Mouse (Mus musculus) heart, postnatal 10 days (tissue): ENCODE measurements at regions not wholly inside any gene's neighbourhood (a gene's known extent, or its start where the extent isn't known, plus 50 kb on each side); places are given as distances from the start of the nearest gene placed in this dataset.
A peak's percentile ranks its signal among the peaks of the same experiment; 100 is the strongest.
"Not testable (repeated sequence)": the region's sequence is repeated elsewhere in the genome, so short reads cannot be mapped to it uniquely, and the experiment has no call there.

Experiments
- DNase-seq, 2 experiments: peaks; one replicate each; pipeline ENCODE4 v3.0.0; 2021
- intact Hi-C: fragments of 180-260 bp; cut with DNase I; formaldehyde crosslinking; loops from one replicate; pipeline ENCODE4 v1.15.1; 2025

DNA sequence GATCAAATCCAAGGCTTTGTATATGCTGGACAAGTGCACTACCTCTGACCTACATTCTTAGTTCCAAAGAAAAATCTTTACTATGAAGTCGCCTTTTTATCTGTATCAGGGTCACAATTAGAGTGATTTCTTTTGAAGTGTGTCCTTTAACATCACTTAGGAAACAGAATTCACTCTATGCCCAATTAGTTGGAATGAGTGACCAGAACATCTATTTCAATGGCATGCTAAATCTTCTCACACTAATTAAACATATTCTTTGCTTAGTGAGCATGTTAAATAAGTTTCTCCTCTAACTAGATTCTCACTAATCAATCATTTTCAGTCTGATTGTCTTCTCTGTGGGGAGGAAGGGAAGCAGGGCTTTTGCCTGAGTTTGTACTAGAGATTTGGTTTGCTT lies 84.9 kb downstream of the Arl6ip6 start:
- intact Hi-C loops = no loop called here
- no peak for DNase-seq

DNA sequence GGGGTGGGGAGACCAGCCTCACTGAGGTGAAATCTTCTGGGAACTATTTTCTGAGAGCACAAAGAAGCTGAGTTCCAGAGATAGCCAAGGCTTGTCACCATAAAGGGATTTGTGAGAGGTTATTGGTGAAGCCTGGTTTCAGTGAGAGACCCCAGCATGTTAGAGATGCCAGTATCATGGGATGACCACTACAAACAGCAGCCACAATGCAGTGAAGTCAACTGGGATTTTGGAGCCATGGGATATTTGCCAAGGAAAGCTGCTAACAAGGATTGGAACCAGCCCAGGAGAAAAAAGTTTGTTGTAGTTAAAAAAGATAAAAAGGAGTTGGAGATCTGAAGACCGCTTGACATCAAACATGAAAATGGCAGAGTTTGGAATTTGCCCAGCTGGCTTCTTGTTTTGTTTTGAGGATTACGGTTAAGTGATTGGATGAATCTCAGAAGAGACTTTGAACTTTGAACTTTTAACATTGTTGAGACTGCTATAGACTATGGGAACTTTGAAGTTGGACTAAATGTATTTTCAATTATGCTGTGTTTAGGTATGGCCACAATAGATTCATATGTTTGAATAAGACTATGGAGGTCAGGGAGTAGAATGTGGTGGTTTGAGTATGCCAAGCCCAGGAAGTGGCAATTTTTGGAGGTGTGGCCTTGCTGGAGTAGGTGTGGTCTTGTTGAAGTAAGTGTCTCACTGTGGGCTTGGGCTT lies 110.3 kb downstream of the Arl6ip6 start:
- intact Hi-C loops = no loop called here

GRCm38 (mm10) chr2:53330680-53331079 lies 139.2 kb downstream of the Arl6ip6 start:
- DNase-seq = peak; percentile 8 to 41
- intact Hi-C loops = loop anchor here (1.0 kb wide), 1 partner anchor 755 kb away; the partner anchor contains the start of gene Rprm

More for the DNA sequence above, 110.3 kb downstream of the Arl6ip6 start:
- DNase-seq = no peak

DNA sequence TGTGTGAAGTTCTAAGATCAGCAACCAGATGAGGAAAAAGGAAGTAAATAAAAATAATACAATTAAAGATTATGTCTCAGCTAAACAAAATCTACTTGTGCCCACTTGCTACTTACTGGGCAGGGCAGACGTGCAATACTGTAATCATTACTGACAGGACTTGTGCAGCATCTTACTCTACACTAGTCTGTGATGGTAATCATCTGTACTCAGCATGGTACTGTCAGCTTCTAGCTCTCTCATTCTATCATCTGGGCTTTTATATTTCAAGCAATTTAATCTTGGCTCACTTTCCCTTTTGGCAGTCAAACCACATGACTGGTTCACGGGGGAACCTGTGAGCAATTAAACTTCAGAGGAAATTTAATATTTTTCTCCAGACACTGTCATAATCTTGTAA lies 167.5 kb downstream of the Arl6ip6 start:
- no peak for DNase-seq
- intact Hi-C loops = no loop called here

- intact Hi-C loops = no loop called here
- no peak for DNase-seq
These were observed 190.8 kb downstream of the Arl6ip6 start for GRCm38 (mm10) chr2:53382348-53382747.

GRCm38 (mm10) chr2:53384545-53385176 lies 193.1 kb downstream of the Arl6ip6 start:
- DNase-seq = no peak
- intact Hi-C loops = no loop called here

DNA sequence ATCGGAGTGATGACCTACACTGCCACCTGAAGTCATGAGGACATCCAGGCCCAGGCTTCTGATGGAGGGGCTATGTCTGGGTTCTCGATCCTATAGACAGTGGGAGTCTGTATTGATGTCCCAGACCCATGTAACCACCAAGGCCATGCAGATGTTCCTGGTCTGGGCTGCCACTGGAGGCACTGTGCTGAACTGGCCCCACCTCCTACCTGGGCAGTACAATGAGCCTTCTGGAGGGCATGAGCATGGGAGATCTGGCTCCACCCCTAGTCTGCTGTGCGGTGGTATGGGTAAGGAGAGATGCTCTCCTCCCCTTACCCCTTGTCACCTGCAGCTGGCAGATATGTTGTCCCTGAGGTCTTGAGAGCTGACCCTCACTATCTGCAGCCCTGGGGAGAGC lies 197.1 kb downstream of the Arl6ip6 start:
- no peak for DNase-seq
- intact Hi-C loops = no loop called here

DNA sequence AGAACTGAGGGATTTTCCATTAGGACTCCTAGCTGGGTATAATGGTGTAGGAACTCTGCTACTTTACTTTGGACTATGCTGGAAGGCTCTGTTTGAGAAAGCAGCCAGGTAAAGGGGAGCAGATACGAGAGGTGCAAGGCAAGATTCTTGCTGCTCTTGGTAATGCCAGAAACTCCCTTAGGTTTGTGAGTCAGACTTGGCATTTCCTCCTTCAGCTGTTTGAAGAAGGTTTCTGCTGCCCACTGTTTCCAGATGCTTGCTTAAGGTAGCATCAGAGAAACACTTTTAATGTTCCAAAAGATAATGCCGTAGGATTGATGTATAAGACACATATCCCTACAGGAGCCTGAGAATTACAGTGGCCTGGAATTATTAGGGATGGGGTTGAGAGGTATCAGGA lies 222.9 kb downstream of the Arl6ip6 start:
- DNase-seq = no peak
- intact Hi-C loops = no loop called here

DNA sequence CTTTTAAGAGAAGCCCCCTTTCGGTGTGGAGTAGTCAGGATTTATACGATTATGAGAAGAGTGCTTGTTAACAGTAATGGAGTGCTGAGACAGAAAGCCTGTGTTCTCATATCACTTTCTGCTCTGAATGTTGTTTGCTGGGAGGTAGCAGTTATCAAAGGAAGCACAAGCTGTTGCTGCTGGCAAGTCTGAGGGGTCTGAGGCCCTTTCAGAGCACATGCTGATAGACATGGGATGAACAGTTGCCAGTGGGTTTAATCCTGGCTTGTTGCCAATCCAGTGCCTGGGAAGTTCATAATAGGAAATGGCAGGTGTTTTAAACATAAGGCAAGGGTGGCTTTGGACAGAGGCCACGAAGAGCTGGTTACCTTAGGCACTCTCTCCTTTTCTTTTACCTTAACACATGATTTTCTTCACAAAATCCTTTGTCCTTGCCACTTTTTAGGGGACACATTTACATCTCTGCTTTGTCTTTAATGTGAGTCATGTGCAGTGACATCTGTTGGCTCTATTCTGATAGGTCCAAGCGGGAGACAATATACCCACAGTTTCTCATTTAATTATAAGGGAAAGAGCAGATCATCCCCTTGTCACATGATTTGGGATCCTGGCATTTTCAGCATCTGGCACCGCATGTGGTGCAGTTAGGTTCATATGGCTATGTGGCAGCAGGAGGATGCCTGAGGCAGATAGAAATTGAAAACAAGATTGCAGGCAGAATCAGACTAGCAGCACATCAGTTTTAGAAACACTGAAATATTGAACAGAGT lies 245.7 kb downstream of the Arl6ip6 start:
- intact Hi-C loops = no loop called here
- no peak for DNase-seq

DNA sequence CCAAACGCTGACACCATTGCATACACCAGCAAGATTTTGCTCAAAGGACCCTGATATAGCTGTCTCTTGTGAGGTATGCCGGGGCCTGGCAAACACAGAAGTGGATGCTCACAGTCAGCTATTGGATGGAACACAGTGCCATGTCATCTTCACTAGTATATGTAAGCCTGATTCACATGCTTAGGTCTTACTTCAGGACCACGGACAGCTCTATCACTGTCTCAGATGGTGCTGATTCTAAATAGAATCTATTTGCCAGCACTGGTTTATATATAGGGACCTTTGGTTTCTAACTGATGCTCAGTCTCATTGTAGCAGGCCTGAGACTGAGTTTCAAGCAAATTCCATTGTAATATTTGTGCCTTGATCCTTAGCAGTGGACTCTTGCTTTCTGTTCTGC lies 248.8 kb downstream of the Arl6ip6 start:
- DNase-seq = peak; percentile 6 to 30
- intact Hi-C loops = not testable (repeated sequence)

DNA sequence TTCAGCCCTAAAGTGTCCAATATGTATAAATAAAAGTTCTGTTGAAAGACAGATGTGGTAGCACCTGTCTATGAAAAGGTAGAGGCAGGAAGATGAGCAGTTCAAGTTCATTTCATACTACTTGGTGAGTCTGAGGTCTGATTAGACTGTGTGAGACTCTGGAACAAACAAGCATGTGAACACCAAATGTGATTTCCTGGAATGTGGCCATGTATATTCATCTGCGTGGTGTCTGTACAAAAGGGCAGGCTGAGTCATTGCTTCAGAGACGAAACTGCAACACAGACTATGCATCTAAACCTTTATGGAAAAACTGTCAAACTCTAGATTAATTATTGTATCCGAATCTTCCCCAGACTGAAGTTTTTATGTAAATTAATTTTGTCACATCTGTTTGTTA lies 268.7 kb downstream of the Arl6ip6 start:
- no peak for DNase-seq
- intact Hi-C loops = no loop called here

GRCm38 (mm10) chr2:53474455-53474854 lies 282.9 kb downstream of the Arl6ip6 start:
- intact Hi-C loops = no loop called here
- no peak for DNase-seq

DNA sequence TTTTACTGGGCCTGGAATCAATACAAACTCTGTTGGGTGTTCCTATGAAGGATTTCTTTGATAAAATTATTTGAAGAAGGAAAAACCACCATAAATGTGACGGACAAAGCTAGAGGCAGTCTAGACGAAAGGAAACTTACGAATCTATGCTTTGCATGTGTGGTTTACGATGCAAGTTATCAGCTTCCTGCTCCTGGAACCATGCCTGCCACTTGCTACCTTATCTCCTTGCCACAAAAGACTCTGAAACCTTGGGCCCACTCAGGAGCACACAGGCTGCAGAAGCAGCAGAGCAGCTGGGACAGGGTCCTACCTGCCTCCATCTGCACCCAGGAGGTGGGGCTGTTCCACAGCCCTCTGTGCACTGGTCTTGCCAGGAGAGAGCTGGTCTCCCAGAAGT lies 287.5 kb downstream of the Arl6ip6 start:
- intact Hi-C loops, DNase-seq: not testable (repeated sequence)

DNA sequence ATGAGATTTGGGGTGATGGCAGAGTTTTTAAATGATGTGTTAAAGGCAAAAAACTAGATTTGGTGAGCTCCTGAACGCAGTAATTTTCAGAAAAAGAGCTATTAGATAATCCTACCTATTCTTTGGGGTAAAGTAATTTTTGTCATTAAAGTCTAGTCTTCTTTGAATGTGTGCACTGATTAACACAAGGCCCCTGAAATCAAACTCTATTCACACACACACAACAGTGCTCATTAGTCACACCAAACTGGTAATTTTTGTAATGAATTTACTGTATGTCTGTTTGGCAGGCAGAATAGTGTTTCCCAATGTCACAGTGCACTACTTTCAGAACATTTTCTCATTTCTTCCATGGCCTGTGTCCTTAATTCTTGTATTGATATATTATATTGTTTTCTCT lies 296.8 kb downstream of the Arl6ip6 start:
- no peak for DNase-seq
- intact Hi-C loops = no loop called here

DNA sequence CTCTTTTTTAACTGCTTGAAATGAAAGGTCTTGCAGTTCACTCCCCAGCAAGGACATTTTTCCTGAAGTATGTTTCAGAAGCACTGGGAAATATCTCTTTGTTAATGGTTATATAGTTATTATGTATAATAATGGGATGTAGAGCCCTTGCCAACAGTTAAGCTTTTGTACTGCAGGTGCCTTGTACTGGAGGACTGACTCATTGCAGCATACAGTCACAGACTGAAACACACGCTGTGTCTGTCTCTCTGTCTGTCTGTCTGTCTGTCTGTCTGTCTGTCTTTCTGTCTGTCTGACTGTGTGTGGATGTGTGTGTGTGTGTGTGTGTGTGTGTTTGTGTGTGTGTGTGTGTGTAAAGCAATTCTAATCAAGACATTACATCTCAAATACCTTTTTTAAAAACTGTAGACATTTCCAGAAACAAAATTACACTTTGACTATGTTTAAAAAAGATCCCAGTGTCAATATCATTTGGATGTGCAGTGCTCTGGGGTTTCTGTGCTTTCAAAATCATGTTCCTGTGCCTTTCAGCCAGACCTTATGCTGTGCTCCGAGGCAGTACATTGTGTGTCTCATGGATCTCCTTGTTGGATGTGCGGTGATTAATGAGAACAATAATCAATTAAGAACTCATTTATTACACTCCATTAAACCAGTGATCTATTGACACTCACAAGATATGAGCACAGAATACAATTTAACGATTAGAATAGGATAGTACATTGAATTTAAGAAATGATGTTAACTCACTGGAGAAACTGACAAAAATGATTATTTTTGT lies 299.5 kb downstream of the Arl6ip6 start:
- no peak for DNase-seq
- intact Hi-C loops = no loop called here

GRCm38 (mm10) chr2:53492788-53493187 lies 301.3 kb downstream of the Arl6ip6 start:
- no peak for DNase-seq
- intact Hi-C loops = no loop called here

DNA sequence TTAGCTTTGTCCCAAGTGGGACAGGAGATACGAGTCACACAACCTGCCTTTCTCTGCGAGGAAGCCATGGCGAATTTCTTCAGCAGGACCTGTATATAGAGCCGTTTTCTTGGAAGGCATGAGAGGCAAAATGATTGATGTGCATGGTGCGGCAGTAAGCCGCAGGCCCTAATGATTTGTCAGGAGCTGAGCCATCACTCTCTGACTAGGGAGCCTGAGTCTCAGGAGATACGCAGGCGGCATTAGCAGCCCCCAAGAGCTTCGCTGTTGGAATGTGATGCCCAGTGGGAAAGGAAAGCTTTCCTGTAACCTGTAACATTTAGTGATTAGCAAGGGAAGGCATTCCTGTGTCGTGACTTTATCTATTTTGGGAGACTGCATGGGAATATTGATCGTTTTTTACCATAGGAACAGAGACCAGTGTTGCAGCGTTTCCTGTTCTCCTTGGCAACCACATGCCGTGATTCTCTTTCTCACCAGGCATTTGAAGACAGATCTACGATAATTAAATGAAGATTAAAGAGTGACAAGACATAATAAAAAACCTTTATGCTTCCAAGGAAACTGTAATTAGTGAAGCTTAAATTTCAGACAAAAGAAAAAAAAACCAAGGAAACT lies 310.2 kb downstream of the Arl6ip6 start:
- DNase-seq = no peak
- intact Hi-C loops = no loop called here

DNA sequence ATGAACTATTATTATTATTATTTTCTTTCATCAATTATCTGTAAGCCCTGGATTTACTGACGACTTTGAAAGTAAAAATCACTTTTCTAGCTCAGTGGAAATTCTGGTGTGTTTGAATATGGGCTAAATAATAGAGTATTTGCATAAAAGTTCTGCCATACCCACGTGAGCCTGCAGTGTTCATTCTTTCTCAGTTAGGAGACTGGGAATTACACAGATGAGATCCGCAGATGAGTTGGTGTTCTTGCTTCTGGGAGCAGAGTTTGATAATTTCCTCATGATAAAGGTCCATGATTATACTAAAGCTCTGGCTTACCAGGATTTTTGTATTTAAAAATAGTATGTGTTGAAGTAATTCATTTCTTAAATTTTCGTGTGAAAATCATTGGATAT lies 310.7 kb downstream of the Arl6ip6 start:
- no peak for DNase-seq
- intact Hi-C loops = no loop called here

DNA sequence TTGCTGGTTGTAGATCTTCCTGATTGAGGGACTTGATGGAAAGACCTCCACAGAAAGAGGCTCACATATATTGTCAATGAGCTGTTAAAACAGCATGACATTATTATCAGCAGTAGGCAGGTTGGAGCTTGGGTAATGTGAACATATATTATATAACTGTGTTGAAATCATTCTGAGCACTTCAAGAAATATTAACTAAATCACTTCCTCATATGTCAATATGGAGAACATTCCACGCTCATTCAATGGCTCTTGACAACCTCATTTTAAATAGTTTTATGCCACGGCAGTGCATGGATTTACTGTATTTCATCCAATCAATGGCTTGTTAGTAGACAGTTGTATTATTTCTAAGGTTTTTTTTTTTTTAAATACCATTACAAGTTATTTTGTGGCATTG lies 350.6 kb downstream of the Arl6ip6 start:
- intact Hi-C loops = no loop called here
- DNase-seq = no peak

- DNase-seq = no peak
- intact Hi-C loops = loop anchor here (10.0 kb wide), 1 partner anchor 511 kb away; the partner anchor contains the start of gene Rprm
These were observed 382.5 kb downstream of the Arl6ip6 start for GRCm38 (mm10) chr2:53574007-53574406.

GRCm38 (mm10) chr2:53605829-53606228 lies 414.3 kb downstream of the Arl6ip6 start:
- DNase-seq = no peak

More at GRCm38 (mm10) chr2:53605829-53606228, 414.3 kb downstream of the Arl6ip6 start:
- intact Hi-C loops = no loop called here
